Mouse (Mus musculus): Measurements from ENCODE around the gene Fbxl15. TPM values are rescaled to one million over a fixed set of nuclear protein-coding genes. Genes with fewer than 3 reads are reported as not detected.
A peak's percentile ranks its signal among the peaks of the same experiment; 100 is the strongest.

Fbxl15 gene
- polyA plus RNA-seq, 1 experiment from 2014 or later: 13.0 TPM

DNA sequence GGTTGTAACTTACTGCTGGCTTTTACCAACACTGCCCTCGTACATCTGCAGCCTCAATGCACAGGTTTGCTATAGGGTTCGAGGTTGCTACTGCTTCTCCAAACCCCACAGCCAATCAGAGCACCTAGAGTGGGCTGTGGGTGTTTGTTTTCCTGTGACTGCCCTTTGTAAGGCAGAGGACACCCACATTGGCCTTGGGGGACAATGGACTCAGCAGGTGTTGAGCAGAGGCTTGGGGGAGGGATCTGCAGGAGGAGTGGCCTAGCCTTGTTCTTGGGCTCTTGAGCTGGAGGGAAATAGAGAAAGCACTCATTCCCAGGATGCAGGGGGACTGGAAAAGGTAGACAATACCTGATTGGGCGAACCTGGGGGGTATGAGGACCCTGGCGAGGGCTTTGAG, 30.4 kb downstream of the Fbxl15 start:
- Histone ChIP-seq H3K4me2 (replicated peaks; ENCODE audit: low read depth, low read length) (peak overlapping the region; percentile 79; the same call in 1 of the 2 replicates), H3K4me3 (ENCODE audit: low read depth, low read length) (no peak overlapping the region), H3K27ac (ENCODE audit: low read length) (peak overlapping the region; percentile 74), H3K4me1 (ENCODE audit: insufficient read depth, low read depth, low read length) (peaks cover 15% of the 10 kb centered on the region; the same call in 1 of the 2 replicates), H3K9me3 (ENCODE audit: low read length) (no peaks in the 10 kb centered on the region), H3K36me3 (ENCODE audit: insufficient read depth, low read length) (no peaks in the 10 kb centered on the region), H3K27me3 (replicated peaks; ENCODE audit: insufficient read depth, low read length) (no peaks in the 10 kb centered on the region), H3K9ac (replicated peaks; ENCODE audit: low read depth) (no peak overlapping the region)
- TF ChIP-seq CTCF (IDR thresholded peaks at IDR 0.05): no peak
- TF ChIP-seq EP300 (IDR thresholded peaks at IDR 0.05): no peak
- no peak for ATAC-seq
- 62% methylated on average over 4 of the region's 4 CpGs for WGBS
- DNase-seq (ENCODE audit: low spot score): no peak

- H3K4me2 ChIP-seq (replicated peaks; ENCODE audit: low read depth, low read length): no peak overlapping the region
- no peaks in the 10 kb centered on the region for H3K36me3 ChIP-seq (ENCODE audit: insufficient read depth, low read length)
- H3K4me3 ChIP-seq (ENCODE audit: low read depth, low read length): no peak overlapping the region
- TF ChIP-seq CTCF (IDR thresholded peaks at IDR 0.05) (no peak), EP300 (IDR thresholded peaks at IDR 0.05) (no peak)
- H3K4me1 ChIP-seq (ENCODE audit: insufficient read depth, low read depth, low read length): peaks cover 9% of the 10 kb centered on the region; the same call in 1 of the 2 replicates
- ATAC-seq (no peak), DNase-seq (ENCODE audit: low spot score) (no peak)
- no peak overlapping the region for H3K27ac ChIP-seq (ENCODE audit: low read length)
- no peaks in the 10 kb centered on the region for H3K27me3 ChIP-seq (replicated peaks; ENCODE audit: insufficient read depth, low read length)
- no peak overlapping the region for H3K9ac ChIP-seq (replicated peaks; ENCODE audit: low read depth)
- whole genome bisulfite sequencing: 80% methylated on average over 8 of the region's 8 CpGs
- no peaks in the 10 kb centered on the region for H3K9me3 ChIP-seq (ENCODE audit: low read length)
These were observed 34.1 kb downstream of the Fbxl15 start for GRCm38 (mm10) chr19:46362104-46362503.

- Histone ChIP-seq H3K9me3 (ENCODE audit: low read length) (no peaks in the 10 kb centered on the region), H3K4me1 (ENCODE audit: insufficient read depth, low read depth, low read length) (0 out of 2 replicates have a peak, but pooled peaks cover under 1% of the 10 kb centered on the region), H3K36me3 (ENCODE audit: insufficient read depth, low read length) (no peaks in the 10 kb centered on the region), H3K27me3 (replicated peaks; ENCODE audit: insufficient read depth, low read length) (no peaks in the 10 kb centered on the region), H3K4me3 (ENCODE audit: low read depth, low read length) (no peak overlapping the region), H3K4me2 (replicated peaks; ENCODE audit: low read depth, low read length) (no peak overlapping the region), H3K9ac (replicated peaks; ENCODE audit: low read depth) (no peak overlapping the region), H3K27ac (ENCODE audit: low read length) (no peak overlapping the region)
- DNase-seq (ENCODE audit: low spot score) (no peak), ATAC-seq (no peak)
- TF ChIP-seq CTCF (IDR thresholded peaks at IDR 0.05) (no peak), EP300 (IDR thresholded peaks at IDR 0.05) (no peak)
- 79% methylated on average over 11 of the region's 11 CpGs for WGBS
These were observed 35.5 kb downstream of the Fbxl15 start for GRCm38 (mm10) chr19:46363294-46364009.

GRCm38 (mm10) chr19:46367798-46368590, 40.0 kb downstream of the Fbxl15 start:
- TF ChIP-seq EP300 (IDR thresholded peaks at IDR 0.05) (no peak), CTCF (IDR thresholded peaks at IDR 0.05) (no peak)
- 83% methylated on average over 23 of the region's 23 CpGs for WGBS

GRCm38 (mm10) chr19:46369204-46369603, 41.2 kb downstream of the Fbxl15 start:
- no peak overlapping the region for H3K4me2 ChIP-seq (replicated peaks; ENCODE audit: low read depth, low read length)
- H3K36me3 ChIP-seq (ENCODE audit: insufficient read depth, low read length): no peaks in the 10 kb centered on the region
- TF ChIP-seq EP300 (IDR thresholded peaks at IDR 0.05) (no peak), CTCF (IDR thresholded peaks at IDR 0.05) (peak; percentile 80)
- no peak overlapping the region for H3K9ac ChIP-seq (replicated peaks; ENCODE audit: low read depth)
- no peaks in the 10 kb centered on the region for H3K27me3 ChIP-seq (replicated peaks; ENCODE audit: insufficient read depth, low read length)
- no peaks in the 10 kb centered on the region for H3K4me1 ChIP-seq (ENCODE audit: insufficient read depth, low read depth, low read length)
- no peaks in the 10 kb centered on the region for H3K9me3 ChIP-seq (ENCODE audit: low read length)
- H3K27ac ChIP-seq (ENCODE audit: low read length): no peak overlapping the region
- DNase-seq (ENCODE audit: low spot score): peak; percentile 89
- no peak overlapping the region for H3K4me3 ChIP-seq (ENCODE audit: low read depth, low read length)
- whole genome bisulfite sequencing: 11% methylated on average over 4 of the region's 4 CpGs
- ATAC-seq: peak; percentile 91

More at GRCm38 (mm10) chr19:46367798-46368590, 40.0 kb downstream of the Fbxl15 start:
- no peak overlapping the region for H3K4me2 ChIP-seq (replicated peaks; ENCODE audit: low read depth, low read length)
- no peak overlapping the region for H3K9ac ChIP-seq (replicated peaks; ENCODE audit: low read depth)
- H3K27me3 ChIP-seq (replicated peaks; ENCODE audit: insufficient read depth, low read length): no peaks in the 10 kb centered on the region
- H3K36me3 ChIP-seq (ENCODE audit: insufficient read depth, low read length): no peaks in the 10 kb centered on the region
- H3K9me3 ChIP-seq (ENCODE audit: low read length): no peaks in the 10 kb centered on the region
- no peak overlapping the region for H3K4me3 ChIP-seq (ENCODE audit: low read depth, low read length)
- no peak for DNase-seq (ENCODE audit: low spot score)
- H3K27ac ChIP-seq (ENCODE audit: low read length): no peak overlapping the region
- ATAC-seq: no peak
- H3K4me1 ChIP-seq (ENCODE audit: insufficient read depth, low read depth, low read length): no peaks in the 10 kb centered on the region

- WGBS: 59% methylated on average over 21 of the region's 21 CpGs
These were observed 46.6 kb downstream of the Fbxl15 start for GRCm38 (mm10) chr19:46374477-46375088.

More at GRCm38 (mm10) chr19:46374477-46375088, 46.6 kb downstream of the Fbxl15 start:
- Histone ChIP-seq H3K9me3 (ENCODE audit: low read length) (no peaks in the 10 kb centered on the region), H3K27ac (ENCODE audit: low read length) (no peak overlapping the region), H3K4me2 (replicated peaks; ENCODE audit: low read depth, low read length) (no peak overlapping the region), H3K27me3 (replicated peaks; ENCODE audit: insufficient read depth, low read length) (no peaks in the 10 kb centered on the region), H3K4me1 (ENCODE audit: insufficient read depth, low read depth, low read length) (no peaks in the 10 kb centered on the region), H3K36me3 (ENCODE audit: insufficient read depth, low read length) (peaks cover 16% of the 10 kb centered on the region; the same call in 1 of the 2 replicates), H3K9ac (replicated peaks; ENCODE audit: low read depth) (no peak overlapping the region), H3K4me3 (ENCODE audit: low read depth, low read length) (no peak overlapping the region)
- ATAC-seq (peak; percentile 58), DNase-seq (ENCODE audit: low spot score) (peak; percentile 21)
- TF ChIP-seq EP300 (IDR thresholded peaks at IDR 0.05) (no peak), CTCF (IDR thresholded peaks at IDR 0.05) (no peak)
